Mouse (Mus musculus): Measurements from ENCODE around the gene Tmem268. TPM values are rescaled to one million over a fixed set of nuclear protein-coding genes. Genes with fewer than 3 reads are reported as not detected.

Tmem268 gene
- total and polyA plus RNA-seq, 2 experiments from 2014 or later: 5.5 to 5.9 TPM

DNA sequence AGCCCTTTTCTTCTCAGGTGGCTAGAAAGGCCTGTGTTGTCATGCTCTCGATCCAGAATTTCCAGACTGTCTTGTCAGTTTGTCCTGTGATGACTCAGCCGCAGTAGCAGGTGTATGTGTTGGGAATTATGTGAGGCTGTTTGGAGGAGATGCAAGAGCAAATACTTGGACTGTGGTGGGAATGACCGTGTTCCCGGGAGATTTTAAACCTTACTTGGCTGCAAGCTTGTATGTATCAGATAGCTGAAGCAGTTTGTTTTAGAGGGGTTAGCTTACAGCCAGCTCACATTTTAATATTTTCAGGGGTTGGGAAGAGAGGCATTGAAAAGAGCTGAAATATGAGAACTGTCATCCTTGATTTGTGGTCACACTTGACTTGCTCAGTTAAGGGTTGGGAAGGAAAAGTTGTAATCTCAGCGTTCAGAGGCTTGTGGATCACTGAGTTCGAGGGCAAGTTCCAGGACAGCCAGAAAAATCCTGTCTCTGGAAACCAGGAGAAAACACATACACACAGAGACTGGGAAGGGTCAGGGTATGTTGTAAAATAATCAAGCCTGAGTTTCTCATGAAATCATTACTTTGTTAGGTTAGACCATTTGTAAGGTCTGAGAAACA lies 12.0 kb upstream of the Tmem268 start:
- Histone ChIP-seq H3K4me1 (ENCODE audit: insufficient read depth) (peaks cover 11% of the 10 kb centered on the region; the same call in 1 of the 2 replicates), H3K4me2 (ENCODE audit: low read depth) (peak overlapping the region; percentile 68), H3K36me3 (ENCODE audit: insufficient read depth) (peaks cover 17% of the 10 kb centered on the region), H3K27me3 (ENCODE audit: insufficient read depth, low read length) (no peaks in the 10 kb centered on the region), H3K4me3 (ENCODE audit: low read depth, low read length) (no peak overlapping the region), H3K9ac (no peak overlapping the region), H3K9me3 (ENCODE audit: low read length) (no peaks in the 10 kb centered on the region), H3K27ac (ENCODE audit: low read depth, low read length) (no peak overlapping the region)
- 90% methylated on average over 6 of the region's 6 CpGs for WGBS
- TF ChIP-seq CTCF (IDR thresholded peaks at IDR 0.05; ENCODE audit: low read depth): no peak
- ATAC-seq (no peak), DNase-seq (no peak)

GRCm38 (mm10) chr4:63547799-63548198 lies 10.8 kb upstream of the Tmem268 start:
- ATAC-seq: no peak
- peaks cover 30% of the 10 kb centered on the region for H3K36me3 ChIP-seq (ENCODE audit: insufficient read depth)
- no peak overlapping the region for H3K9ac ChIP-seq
- no peak overlapping the region for H3K4me2 ChIP-seq (ENCODE audit: low read depth)
- no peak for DNase-seq
- no peak for TF ChIP-seq CTCF (IDR thresholded peaks at IDR 0.05; ENCODE audit: low read depth)
- H3K4me1 ChIP-seq (ENCODE audit: insufficient read depth): peaks cover 11% of the 10 kb centered on the region; the same call in 1 of the 2 replicates
- H3K27ac ChIP-seq (ENCODE audit: low read depth, low read length): no peak overlapping the region
- H3K27me3 ChIP-seq (ENCODE audit: insufficient read depth, low read length): no peaks in the 10 kb centered on the region
- H3K9me3 ChIP-seq (ENCODE audit: low read length): no peaks in the 10 kb centered on the region
- WGBS: 38% methylated on average over 1 of the region's 1 CpGs
- no peak overlapping the region for H3K4me3 ChIP-seq (ENCODE audit: low read depth, low read length)

- Histone ChIP-seq H3K9ac (no peak overlapping the region), H3K27ac (ENCODE audit: low read depth, low read length) (no peak overlapping the region), H3K36me3 (ENCODE audit: insufficient read depth) (peaks cover 34% of the 10 kb centered on the region), H3K9me3 (ENCODE audit: low read length) (no peaks in the 10 kb centered on the region), H3K4me3 (ENCODE audit: low read depth, low read length) (no peak overlapping the region), H3K27me3 (ENCODE audit: insufficient read depth, low read length) (no peaks in the 10 kb centered on the region), H3K4me1 (ENCODE audit: insufficient read depth) (peaks cover 11% of the 10 kb centered on the region; the same call in 1 of the 2 replicates), H3K4me2 (ENCODE audit: low read depth) (no peak overlapping the region)
- peak; percentile 33; the same call in 1 of the 2 replicates for TF ChIP-seq CTCF (IDR thresholded peaks at IDR 0.05; ENCODE audit: low read depth)
- ATAC-seq (no peak), DNase-seq (no peak)
- 72% methylated on average over 3 of the region's 3 CpGs for WGBS
Measured at GRCm38 (mm10) chr4:63548491-63548890, 10.1 kb upstream of the Tmem268 start.

- peaks cover 37% of the 10 kb centered on the region for H3K36me3 ChIP-seq (ENCODE audit: insufficient read depth)
- H3K27me3 ChIP-seq (ENCODE audit: insufficient read depth, low read length): no peaks in the 10 kb centered on the region
- TF ChIP-seq CTCF (IDR thresholded peaks at IDR 0.05; ENCODE audit: low read depth): no peak
- WGBS: 95% methylated on average over 3 of the region's 3 CpGs
- ATAC-seq: no peak
- no peak overlapping the region for H3K4me3 ChIP-seq (ENCODE audit: low read depth, low read length)
- peaks cover 6% of the 10 kb centered on the region; the same call in 1 of the 2 replicates for H3K4me1 ChIP-seq (ENCODE audit: insufficient read depth)
- H3K9ac ChIP-seq: no peak overlapping the region
- no peaks in the 10 kb centered on the region for H3K9me3 ChIP-seq (ENCODE audit: low read length)
- DNase-seq: no peak
- H3K27ac ChIP-seq (ENCODE audit: low read depth, low read length): no peak overlapping the region
- no peak overlapping the region for H3K4me2 ChIP-seq (ENCODE audit: low read depth)
Measured at GRCm38 (mm10) chr4:63550908-63551307, 7.7 kb upstream of the Tmem268 start.

- H3K9ac ChIP-seq: no peak overlapping the region
- WGBS: 96% methylated on average over 1 of the region's 1 CpGs
- no peak overlapping the region for H3K27ac ChIP-seq (ENCODE audit: low read depth, low read length)
- H3K9me3 ChIP-seq (ENCODE audit: low read length): no peaks in the 10 kb centered on the region
- DNase-seq (no peak), ATAC-seq (no peak)
- H3K4me2 ChIP-seq (ENCODE audit: low read depth): no peak overlapping the region
- H3K27me3 ChIP-seq (ENCODE audit: insufficient read depth, low read length): no peaks in the 10 kb centered on the region; the same call in 1 of the 2 replicates
- no peak for TF ChIP-seq CTCF (IDR thresholded peaks at IDR 0.05; ENCODE audit: low read depth)
- H3K36me3 ChIP-seq (ENCODE audit: insufficient read depth): peaks cover 37% of the 10 kb centered on the region
- H3K4me3 ChIP-seq (ENCODE audit: low read depth, low read length): no peak overlapping the region
- no peaks in the 10 kb centered on the region for H3K4me1 ChIP-seq (ENCODE audit: insufficient read depth)
Measured at GRCm38 (mm10) chr4:63552865-63553264, 5.7 kb upstream of the Tmem268 start.

DNA sequence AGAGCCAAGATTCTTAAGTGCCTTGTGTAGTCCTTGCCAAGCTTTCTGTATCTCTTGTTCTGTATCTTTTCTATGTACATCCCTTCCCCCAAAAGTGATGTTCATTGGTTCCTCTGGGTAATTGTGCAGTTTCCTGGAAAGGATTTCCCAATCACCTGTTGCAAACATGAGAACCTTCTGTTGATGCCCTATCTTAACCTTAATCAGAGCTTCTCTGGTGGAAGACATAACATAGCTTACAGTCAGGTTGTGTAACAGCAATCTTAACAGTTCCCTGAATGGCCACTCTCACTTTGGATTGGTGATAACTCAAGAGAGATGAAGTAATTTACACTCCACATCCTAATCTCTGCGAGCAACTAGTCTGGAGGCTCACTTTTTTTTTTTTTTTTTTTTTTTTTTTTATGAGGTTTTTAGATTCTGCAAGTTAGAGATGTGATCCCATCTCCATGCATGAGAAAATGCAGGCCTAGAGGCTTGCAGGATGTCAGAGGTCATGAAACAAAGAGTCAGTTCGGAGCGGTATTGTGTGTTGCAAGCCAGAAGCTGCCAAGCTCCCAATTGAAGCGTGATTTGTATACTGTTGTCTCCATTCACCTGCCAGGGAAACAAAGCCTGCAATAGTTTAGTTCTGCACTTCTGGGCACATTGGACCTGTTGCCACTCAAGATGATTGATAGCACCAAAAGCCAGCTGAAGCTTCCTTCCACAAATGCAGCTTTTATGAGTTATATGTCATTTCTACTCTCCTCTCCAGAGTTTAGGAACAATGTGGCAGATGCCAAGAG lies 4.6 kb upstream of the Tmem268 start:
- Histone ChIP-seq H3K27me3 (ENCODE audit: insufficient read depth, low read length) (no peaks in the 10 kb centered on the region; the same call in 1 of the 2 replicates), H3K9me3 (ENCODE audit: low read length) (no peaks in the 10 kb centered on the region), H3K36me3 (ENCODE audit: insufficient read depth) (peaks cover 37% of the 10 kb centered on the region), H3K4me1 (ENCODE audit: insufficient read depth) (no peaks in the 10 kb centered on the region), H3K27ac (ENCODE audit: low read depth, low read length) (no peak overlapping the region), H3K4me3 (ENCODE audit: low read depth, low read length) (no peak overlapping the region), H3K4me2 (ENCODE audit: low read depth) (no peak overlapping the region), H3K9ac (no peak overlapping the region)
- 32% methylated on average over 4 of the region's 4 CpGs for WGBS
- DNase-seq (no peak), ATAC-seq (no peak)
- TF ChIP-seq CTCF (IDR thresholded peaks at IDR 0.05; ENCODE audit: low read depth): no peak

DNA sequence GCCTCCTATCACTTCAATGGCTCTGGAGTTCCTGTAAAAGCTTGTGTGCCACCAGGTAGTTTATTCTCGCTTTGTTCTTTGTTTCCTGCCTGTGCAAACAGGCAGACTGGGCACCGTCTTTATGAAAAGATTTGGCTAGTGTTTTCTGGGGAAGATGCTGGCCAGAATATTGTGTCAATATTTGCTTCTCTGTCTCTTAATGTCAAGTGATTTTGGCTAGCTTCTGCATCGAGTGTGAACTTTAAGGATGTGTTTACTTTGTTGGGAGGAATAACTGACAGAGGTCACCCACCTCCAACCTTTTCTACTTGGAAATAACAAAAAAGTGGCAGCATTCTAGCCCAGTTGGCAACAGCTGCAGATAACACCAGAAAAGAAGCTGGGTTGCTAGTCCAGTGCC lies 4.0 kb upstream of the Tmem268 start:
- no peaks in the 10 kb centered on the region for H3K9me3 ChIP-seq (ENCODE audit: low read length)
- no peak for DNase-seq
- no peak overlapping the region for H3K4me3 ChIP-seq (ENCODE audit: low read depth, low read length)
- WGBS: 56% methylated on average over 3 of the region's 3 CpGs
- H3K9ac ChIP-seq: no peak overlapping the region
- no peaks in the 10 kb centered on the region; the same call in 1 of the 2 replicates for H3K27me3 ChIP-seq (ENCODE audit: insufficient read depth, low read length)
- no peak for ATAC-seq
- peaks cover 32% of the 10 kb centered on the region for H3K36me3 ChIP-seq (ENCODE audit: insufficient read depth)
- no peak overlapping the region for H3K4me2 ChIP-seq (ENCODE audit: low read depth)
- no peak overlapping the region for H3K27ac ChIP-seq (ENCODE audit: low read depth, low read length)
- no peak for TF ChIP-seq CTCF (IDR thresholded peaks at IDR 0.05; ENCODE audit: low read depth)
- H3K4me1 ChIP-seq (ENCODE audit: insufficient read depth): no peaks in the 10 kb centered on the region
